Mouse (Mus musculus): Measurements from ENCODE around the gene Dennd2a.
A peak's percentile ranks its signal among the peaks of the same experiment; 100 is the strongest.

Gene Dennd2a

GRCm38 (mm10) chr6:39556900-39557659 lies 587 bp downstream of the Dennd2a start:
- no peak for DNase-seq (ENCODE audit: low spot score)

- no peak for DNase-seq (ENCODE audit: low spot score)
Observed at GRCm38 (mm10) chr6:39555648-39555945, 2.1 kb downstream of the Dennd2a start.

- no peak for DNase-seq (ENCODE audit: low spot score)
Observed at GRCm38 (mm10) chr6:39554888-39555647, 2.6 kb downstream of the Dennd2a start.

GRCm38 (mm10) chr6:39551981-39552636 lies 5.6 kb downstream of the Dennd2a start:
- DNase-seq (ENCODE audit: low spot score), result no peak

- DNase-seq (ENCODE audit: low spot score), result no peak
Observed at GRCm38 (mm10) chr6:39548030-39548429, 9.6 kb downstream of the Dennd2a start.

- DNase-seq (ENCODE audit: low spot score), result no peak
Observed at GRCm38 (mm10) chr6:39545474-39545873, 12.2 kb downstream of the Dennd2a start.

GRCm38 (mm10) chr6:39543769-39544420 lies 13.8 kb downstream of the Dennd2a start:
- DNase-seq (ENCODE audit: low spot score), result no peak

GRCm38 (mm10) chr6:39542631-39543597 lies 14.8 kb downstream of the Dennd2a start:
- DNase-seq (ENCODE audit: low spot score), result no peak

GRCm38 (mm10) chr6:39540563-39540962 lies 17.1 kb downstream of the Dennd2a start:
- no peak for DNase-seq (ENCODE audit: low spot score)

- DNase-seq (ENCODE audit: low spot score), result no peak
Observed at GRCm38 (mm10) chr6:39539679-39540155, 17.9 kb downstream of the Dennd2a start.

GRCm38 (mm10) chr6:39538227-39538626 lies 19.4 kb downstream of the Dennd2a start:
- DNase-seq (ENCODE audit: low spot score), result no peak

GRCm38 (mm10) chr6:39537276-39537675 lies 20.4 kb downstream of the Dennd2a start:
- no peak for DNase-seq (ENCODE audit: low spot score)

- no peak for DNase-seq (ENCODE audit: low spot score)
Observed at GRCm38 (mm10) chr6:39536621-39537020, 21.0 kb downstream of the Dennd2a start.

- DNase-seq (ENCODE audit: low spot score), result no peak
Observed at GRCm38 (mm10) chr6:39534944-39535343, 22.7 kb downstream of the Dennd2a start.

- peak; percentile 88 for DNase-seq (ENCODE audit: low spot score)
Observed at GRCm38 (mm10) chr6:39528671-39529535, 28.8 kb downstream of the Dennd2a start.

- no peak for DNase-seq (ENCODE audit: low spot score)
Observed at GRCm38 (mm10) chr6:39527811-39528210, 29.9 kb downstream of the Dennd2a start.

GRCm38 (mm10) chr6:39527337-39527784 lies 30.3 kb downstream of the Dennd2a start:
- peak; percentile 48 for DNase-seq (ENCODE audit: low spot score)

- DNase-seq (ENCODE audit: low spot score), result no peak
Observed at GRCm38 (mm10) chr6:39526797-39527196, 30.9 kb downstream of the Dennd2a start.

GRCm38 (mm10) chr6:39523161-39523560 lies 34.5 kb downstream of the Dennd2a start:
- no peak for DNase-seq (ENCODE audit: low spot score)

- DNase-seq (ENCODE audit: low spot score), result no peak
Observed at GRCm38 (mm10) chr6:39522425-39522824, 35.2 kb downstream of the Dennd2a start.

Data from layer of hippocampus, adult 11-12 months (tissue).